Mouse (Mus musculus) embryo, embryonic 10 days (tissue): ENCODE results near the gene Macf1.
A peak's percentile ranks its signal among the peaks of the same experiment; 100 is the strongest.
"Not testable (repeated sequence)": the region's sequence is repeated elsewhere in the genome, so short reads cannot be mapped to it uniquely, and the experiment has no call there.

Experiments used
- DNase-seq: peaks from one replicate; pipeline ENCODE4 v3.0.0-alpha.2; 2015; ENCODE audit warnings: low spot score

The Macf1 gene

GRCm38 (mm10) chr4:123670598-123670997 lies 13.6 kb downstream of the Macf1 start:
- peak; percentile 35 for DNase-seq

DNA sequence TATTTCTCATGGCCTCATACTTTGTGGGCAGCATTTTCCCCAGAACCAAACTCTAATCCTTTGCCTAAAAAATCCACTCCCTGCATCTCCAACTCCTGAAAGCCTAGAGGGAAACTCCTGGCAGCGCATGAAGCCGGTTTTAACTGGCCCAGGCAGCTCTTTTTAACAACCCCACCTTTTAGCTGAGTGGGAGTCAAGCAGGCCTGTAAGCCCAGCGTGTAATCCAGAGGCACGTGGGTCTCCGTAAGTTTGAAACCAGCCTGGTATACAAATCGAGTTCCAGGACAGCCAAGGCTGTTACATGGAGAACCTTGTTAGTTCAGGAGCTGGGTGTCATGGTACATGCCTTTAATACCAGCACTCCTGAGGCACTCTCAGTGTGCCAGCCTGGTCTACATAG lies 14.5 kb downstream of the Macf1 start:
- no peak for DNase-seq

- peak; percentile 91 for DNase-seq
These were observed 16.8 kb downstream of the Macf1 start for GRCm38 (mm10) chr4:123667260-123667867.

- no peak for DNase-seq
These were observed 17.6 kb downstream of the Macf1 start for GRCm38 (mm10) chr4:123666517-123666916.

- no peak for DNase-seq
These were observed 18.4 kb downstream of the Macf1 start for GRCm38 (mm10) chr4:123665681-123666278.

- DNase-seq = peak; percentile 71
These were observed 19.1 kb downstream of the Macf1 start for GRCm38 (mm10) chr4:123664951-123665661.

GRCm38 (mm10) chr4:123664021-123664950 lies 19.9 kb downstream of the Macf1 start:
- DNase-seq = peak; percentile 64

GRCm38 (mm10) chr4:123663688-123663965 lies 20.5 kb downstream of the Macf1 start:
- DNase-seq = peak; percentile 61

DNA sequence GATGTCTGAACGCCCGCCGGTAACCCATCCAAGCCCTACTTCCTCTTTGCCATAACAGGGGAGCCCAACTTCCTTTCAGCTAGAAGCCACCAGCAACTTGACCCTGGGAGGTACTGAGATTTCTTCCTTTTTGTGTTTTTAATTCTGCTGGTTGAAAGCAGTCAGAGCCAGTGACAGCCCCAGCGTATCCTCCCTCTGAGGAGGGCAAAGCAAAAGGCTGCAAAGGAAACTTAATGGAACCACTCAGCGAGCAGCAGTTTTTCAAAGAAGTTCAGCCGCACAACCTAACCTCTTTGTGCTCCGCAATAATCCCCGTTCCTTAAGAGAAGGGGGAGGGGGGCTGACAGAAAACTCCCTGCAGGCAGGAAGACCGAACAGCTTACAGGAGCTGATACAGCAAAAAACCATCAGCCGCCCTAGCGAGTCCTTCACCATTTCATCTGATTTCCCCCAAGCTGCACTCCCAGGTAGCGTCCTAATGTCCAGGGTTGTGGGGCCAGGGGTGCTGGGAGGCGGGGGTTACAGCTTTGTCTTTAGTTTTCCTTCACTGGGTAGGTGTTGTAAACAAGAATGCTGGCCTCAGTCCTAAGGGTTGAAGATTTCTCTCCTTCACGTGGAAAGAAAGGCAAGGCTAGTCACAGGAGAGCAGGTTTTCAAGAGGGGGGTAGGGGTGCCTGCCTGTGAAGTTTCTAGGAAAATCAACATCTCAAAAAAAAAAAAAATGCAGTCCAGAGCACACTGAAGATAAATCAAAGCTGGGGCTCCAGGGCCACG lies 21.1 kb downstream of the Macf1 start:
- DNase-seq = peak; percentile 57

- no peak for DNase-seq
These were observed 26.0 kb downstream of the Macf1 start for GRCm38 (mm10) chr4:123658175-123658574.

DNA sequence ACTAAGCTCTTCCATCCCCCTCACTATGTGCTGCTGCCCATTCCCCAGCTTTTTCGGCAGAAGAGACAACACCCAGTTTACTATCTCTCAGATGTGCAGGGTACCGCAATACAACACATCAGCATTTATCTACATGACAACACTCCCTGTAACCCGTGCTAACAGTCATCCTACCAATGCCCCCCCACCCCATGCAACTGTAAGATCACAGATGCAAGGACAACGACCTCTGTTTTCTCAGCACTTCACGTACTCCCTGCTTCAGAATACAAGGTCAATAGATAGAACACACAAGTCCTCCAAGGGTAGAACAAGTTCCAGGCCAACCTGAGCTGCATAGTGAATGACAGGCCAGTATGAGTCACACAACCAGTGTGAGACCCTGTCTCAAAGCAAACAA lies 28.9 kb downstream of the Macf1 start:
- no peak for DNase-seq

- DNase-seq = no peak
These were observed 29.6 kb downstream of the Macf1 start for GRCm38 (mm10) chr4:123654566-123654965.

- DNase-seq = not testable (repeated sequence)
These were observed 30.7 kb downstream of the Macf1 start for GRCm38 (mm10) chr4:123653446-123653845.

- no peak for DNase-seq
These were observed 32.0 kb downstream of the Macf1 start for GRCm38 (mm10) chr4:123652130-123652529.

- no peak for DNase-seq
These were observed 35.0 kb downstream of the Macf1 start for GRCm38 (mm10) chr4:123649131-123649530.

GRCm38 (mm10) chr4:123647668-123648067 lies 36.5 kb downstream of the Macf1 start:
- no peak for DNase-seq

- no peak for DNase-seq
These were observed 37.1 kb downstream of the Macf1 start for GRCm38 (mm10) chr4:123647109-123647508.

- no peak for DNase-seq
These were observed 38.8 kb downstream of the Macf1 start for GRCm38 (mm10) chr4:123645246-123645845.

GRCm38 (mm10) chr4:123643561-123643960 lies 40.6 kb downstream of the Macf1 start:
- DNase-seq = no peak

GRCm38 (mm10) chr4:123642877-123643276 lies 41.3 kb downstream of the Macf1 start:
- no peak for DNase-seq

DNA sequence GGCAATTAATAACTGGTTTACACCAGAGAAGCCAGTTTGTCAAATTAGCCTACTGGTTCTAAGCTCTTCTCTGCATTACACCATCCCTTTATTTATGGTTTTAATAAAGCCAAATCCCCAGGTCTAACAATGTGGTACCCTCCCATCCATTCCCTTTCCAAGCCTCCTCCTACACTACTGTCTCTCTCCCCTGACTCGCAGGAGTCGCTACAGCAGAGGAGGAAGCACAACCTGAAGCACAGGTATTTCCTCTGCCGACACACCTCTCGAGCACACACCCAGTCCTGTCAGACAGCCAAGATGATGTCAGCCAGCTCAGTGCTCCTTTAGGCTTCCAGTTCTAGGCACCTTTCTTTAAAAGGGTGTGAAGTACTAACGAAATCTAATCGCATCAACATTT lies 47.0 kb downstream of the Macf1 start:
- DNase-seq = no peak
